Mouse (Mus musculus): ENCODE results near the gene Arl3.

GRCm38 (mm10) chr19:46502069-46502455 is 70.9 kb downstream of the Arl3 start:
- 0 out of 2 replicates have a peak, but pooled peaks have one; percentile 10 for TF ChIP-seq POLR2A (IDR thresholded peaks at IDR 0.05; ENCODE audit: borderline replicate concordance, extremely low read depth, insufficient read depth, insufficient read length, poor library complexity, severe bottlenecking)
- TF ChIP-seq CTCF (IDR thresholded peaks at IDR 0.05; ENCODE audit: borderline replicate concordance, extremely low read depth, insufficient read depth, insufficient read length) = no peak
